Mouse (Mus musculus) hindbrain, embryonic 16.5 days (tissue): Measurements from ENCODE around the gene Slc25a13. TPM values are rescaled to one million over a fixed set of nuclear protein-coding genes. Genes with fewer than 3 reads are reported as not detected.
A peak's percentile ranks its signal among the peaks of the same experiment; 100 is the strongest.
"Not testable (repeated sequence)": the region's sequence is repeated elsewhere in the genome, so short reads cannot be mapped to it uniquely, and the experiment has no call there.

Experiments used
- ATAC-seq: fragments of 200-750 bp; cut with Nextera tagmentation; 2 replicates; pipeline ENCODE4 v1.8.0; 2017; ENCODE audit warnings: moderate TSS enrichment, moderate library complexity
- H3K27ac ChIP-seq: fragments of 300-500 bp; sonication (generic); 2 replicates; pipeline ENCODE4 v1.5.1; 2014; ENCODE audit warnings: low read depth, mild to moderate bottlenecking, control low read depth, low read length, moderate library complexity
- H3K27me3 ChIP-seq: fragments of 300-500 bp; sonication (generic); replicated peaks from 2 replicates; pipeline ENCODE4 v1.6.1; 2014; ENCODE audit warnings: low read length; ENCODE audit not compliant: control insufficient read depth, insufficient read depth
- H3K36me3 ChIP-seq: fragments of 300-500 bp; sonication (generic); 2 replicates; pipeline ENCODE4 v1.6.1; 2014; ENCODE audit warnings: mild to moderate bottlenecking, low read length, moderate library complexity, mixed read lengths; ENCODE audit not compliant: control insufficient read depth, insufficient read depth
- H3K4me1 ChIP-seq: fragments of 300-500 bp; sonication (generic); 2 replicates; pipeline ENCODE4 v1.6.1; 2014; ENCODE audit warnings: low read depth, low read length; ENCODE audit not compliant: control insufficient read depth, insufficient read depth
- H3K4me2 ChIP-seq: fragments of 300-500 bp; sonication (generic); 2 replicates; pipeline ENCODE4 v1.6.1; 2014; ENCODE audit warnings: mild to moderate bottlenecking, low read length, control low read depth, moderate library complexity
- H3K4me3 ChIP-seq: fragments of 300-500 bp; sonication (generic); 2 replicates; pipeline ENCODE4 v1.5.1; 2014; ENCODE audit warnings: mild to moderate bottlenecking, low read length, control low read depth, moderate library complexity
- H3K9ac ChIP-seq: fragments of 300-500 bp; sonication (generic); 2 replicates; pipeline ENCODE4 v1.6.1; 2014; ENCODE audit warnings: low read depth, mild to moderate bottlenecking, control low read depth, low read length, moderate library complexity
- H3K9me3 ChIP-seq: fragments of 300-500 bp; sonication (generic); 2 replicates; pipeline ENCODE4 v1.6.1; 2014; ENCODE audit warnings: mild to moderate bottlenecking, low read length, moderate library complexity; ENCODE audit not compliant: control insufficient read depth
- WGBS: fragments of 180-500 bp; shearing (Covaris S2); extraction: QIAGEN DNeasy Blood & Tissue Kit; methylation state at CpG from one replicate; pipeline ENCODE4 v1.1.7; 2014; 5-methylcytosine and 5-hydroxymethylcytosine counted together
- polyA plus RNA-seq: library from polyadenylated mRNA; unstranded; fragments of >200 nt; fragmentation: Nextera tagmentation; extraction: Ambion mirVana; gene quantifications from 2 replicates; pipeline ENCODE4 v1.2.1, GENCODE M21; 2015

Slc25a13 gene
- polyA plus RNA-seq, 1 experiment from 2014 or later = 6.3 TPM

GRCm38 (mm10) chr6:6207836-6208235 is 9.1 kb downstream of the Slc25a13 start:
- no peaks in the 10 kb centered on the region for H3K36me3 ChIP-seq
- H3K4me1 ChIP-seq = no peaks in the 10 kb centered on the region
- H3K27ac ChIP-seq = no peak overlapping the region
- H3K27me3 ChIP-seq = no peaks in the 10 kb centered on the region
- H3K9me3 ChIP-seq = no peaks in the 10 kb centered on the region
- no peak overlapping the region for H3K9ac ChIP-seq
- H3K4me3 ChIP-seq = no peak overlapping the region
- H3K4me2 ChIP-seq = no peak overlapping the region
- 77% methylated on average over 3 of the region's 3 CpGs for WGBS
- ATAC-seq = no peak

GRCm38 (mm10) chr6:6207395-6207794 is 9.6 kb downstream of the Slc25a13 start:
- H3K27ac ChIP-seq = no peak overlapping the region
- ATAC-seq = no peak
- H3K27me3 ChIP-seq = no peaks in the 10 kb centered on the region
- no peak overlapping the region for H3K9ac ChIP-seq
- no peaks in the 10 kb centered on the region for H3K4me1 ChIP-seq
- 79% methylated on average over 1 of the region's 1 CpGs for WGBS
- H3K4me2 ChIP-seq = no peak overlapping the region
- H3K4me3 ChIP-seq = no peak overlapping the region
- H3K36me3 ChIP-seq = no peaks in the 10 kb centered on the region
- no peaks in the 10 kb centered on the region for H3K9me3 ChIP-seq

- Histone ChIP-seq H3K27me3 (no peaks in the 10 kb centered on the region), H3K4me2 (no peak overlapping the region), H3K4me3 (no peak overlapping the region), H3K9me3 (no peaks in the 10 kb centered on the region), H3K36me3 (no peaks in the 10 kb centered on the region), H3K9ac (no peak overlapping the region), H3K27ac (no peak overlapping the region), H3K4me1 (no peaks in the 10 kb centered on the region)
- 92% methylated on average over 3 of the region's 3 CpGs for WGBS
- ATAC-seq = no peak
These were observed 11.3 kb downstream of the Slc25a13 start for GRCm38 (mm10) chr6:6205599-6206165.

GRCm38 (mm10) chr6:6202451-6202850 is 14.5 kb downstream of the Slc25a13 start:
- no peak overlapping the region for H3K9ac ChIP-seq
- H3K9me3 ChIP-seq = no peaks in the 10 kb centered on the region
- no peak for ATAC-seq
- WGBS = 90% methylated on average over 6 of the region's 6 CpGs
- no peaks in the 10 kb centered on the region for H3K27me3 ChIP-seq
- no peak overlapping the region for H3K4me3 ChIP-seq
- H3K4me1 ChIP-seq = no peaks in the 10 kb centered on the region
- no peak overlapping the region for H3K4me2 ChIP-seq
- H3K36me3 ChIP-seq = no peaks in the 10 kb centered on the region
- H3K27ac ChIP-seq = no peak overlapping the region

- Histone ChIP-seq H3K9ac (no peak overlapping the region), H3K27me3 (no peaks in the 10 kb centered on the region), H3K4me2 (no peak overlapping the region), H3K27ac (no peak overlapping the region), H3K4me1 (no peaks in the 10 kb centered on the region), H3K4me3 (no peak overlapping the region), H3K36me3 (no peaks in the 10 kb centered on the region), H3K9me3 (no peaks in the 10 kb centered on the region)
- ATAC-seq = no peak
- 85% methylated on average over 5 of the region's 5 CpGs for WGBS
These were observed 15.0 kb downstream of the Slc25a13 start for GRCm38 (mm10) chr6:6201977-6202376.

- H3K9ac ChIP-seq = no peak overlapping the region
- WGBS = 80% methylated on average over 10 of the region's 10 CpGs
- H3K9me3 ChIP-seq = no peaks in the 10 kb centered on the region
- no peaks in the 10 kb centered on the region for H3K27me3 ChIP-seq
- H3K4me1 ChIP-seq = no peaks in the 10 kb centered on the region
- peak; percentile 60 for ATAC-seq
- H3K27ac ChIP-seq = no peak overlapping the region
- no peak overlapping the region for H3K4me3 ChIP-seq
- no peak overlapping the region for H3K4me2 ChIP-seq
- no peaks in the 10 kb centered on the region for H3K36me3 ChIP-seq
These were observed 17.7 kb downstream of the Slc25a13 start for GRCm38 (mm10) chr6:6199138-6199870.

GRCm38 (mm10) chr6:6198056-6198455 is 18.9 kb downstream of the Slc25a13 start:
- not testable (repeated sequence) for H3K4me1 ChIP-seq, H3K36me3 ChIP-seq, ATAC-seq, H3K27ac ChIP-seq, H3K4me2 ChIP-seq, H3K27me3 ChIP-seq, H3K4me3 ChIP-seq, H3K9ac ChIP-seq, H3K9me3 ChIP-seq
- 100% methylated on average over 3 of the region's 3 CpGs for WGBS

GRCm38 (mm10) chr6:6197339-6197738 is 19.6 kb downstream of the Slc25a13 start:
- H3K4me2 ChIP-seq = no peak overlapping the region
- 82% methylated on average over 6 of the region's 6 CpGs for WGBS
- no peak overlapping the region for H3K4me3 ChIP-seq
- H3K27me3 ChIP-seq = no peaks in the 10 kb centered on the region
- H3K9ac ChIP-seq = no peak overlapping the region
- no peaks in the 10 kb centered on the region for H3K9me3 ChIP-seq
- no peaks in the 10 kb centered on the region for H3K4me1 ChIP-seq
- no peaks in the 10 kb centered on the region for H3K36me3 ChIP-seq
- no peak for ATAC-seq
- H3K27ac ChIP-seq = no peak overlapping the region

- H3K4me3 ChIP-seq = no peak overlapping the region
- no peak for ATAC-seq
- WGBS = 78% methylated on average over 4 of the region's 4 CpGs
- H3K4me2 ChIP-seq = no peak overlapping the region
- H3K36me3 ChIP-seq = no peaks in the 10 kb centered on the region
- no peak overlapping the region for H3K9ac ChIP-seq
- H3K9me3 ChIP-seq = no peaks in the 10 kb centered on the region
- H3K27ac ChIP-seq = no peak overlapping the region
- H3K27me3 ChIP-seq = no peaks in the 10 kb centered on the region
- no peaks in the 10 kb centered on the region for H3K4me1 ChIP-seq
These were observed 20.4 kb downstream of the Slc25a13 start for GRCm38 (mm10) chr6:6196527-6196926.
